Comparison of ENCODE assay signal across 7 mouse cellular contexts in the genomic region with DNA sequence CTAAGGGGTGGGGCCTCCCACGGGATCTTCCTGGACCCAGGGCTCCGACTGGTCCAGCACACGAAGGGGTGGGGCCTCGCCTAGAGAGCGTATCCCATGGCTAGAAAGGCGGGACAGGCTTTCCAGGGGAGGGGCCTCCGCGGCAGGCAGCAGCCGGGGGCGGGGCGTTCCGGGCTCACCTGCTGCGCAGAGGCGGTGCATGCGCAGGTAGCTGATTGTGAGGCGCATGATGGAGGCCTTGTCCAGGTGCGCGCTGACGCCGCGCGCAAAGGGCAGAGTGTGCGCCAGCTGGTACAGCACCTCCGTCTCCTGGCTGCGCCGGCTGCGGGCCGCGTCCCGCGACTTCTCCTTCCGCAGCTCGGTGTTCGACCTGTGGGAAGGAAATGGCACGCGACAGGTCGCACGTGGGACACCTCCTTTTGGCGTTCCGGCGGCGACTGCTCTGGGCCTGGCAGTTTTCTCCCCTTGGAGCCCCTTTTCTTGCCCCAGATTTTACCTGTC. TPM values are rescaled to one million over a fixed set of nuclear protein-coding genes. Genes with fewer than 3 reads are reported as not detected.
DNase-seq lines count a peak whose midpoint lies in the region; ATAC-seq lines count a peak whose summit lies in the region.

No protein-coding gene starts in this region.

- peak overlapping the region; percentile 56 for H3K9ac ChIP-seq in intestine, embryonic 14.5 days (ENCODE audit: low read length)

- peak; percentile 75 for ATAC-seq in intestine, embryonic 14.5 days (replicated peaks; ENCODE audit: low FRiP score, low TSS enrichment, low read depth)

- intact Hi-C loops in gastrocnemius, postnatal 36 days (cut with DNase I), result no loop called here
- intact Hi-C loops in left cerebral cortex, postnatal 25 days (cut with DNase I), result no loop called here

- H3K27me3 ChIP-seq in intestine, embryonic 14.5 days (replicated peaks; ENCODE audit: control insufficient read depth, insufficient read depth, low read length), result no peaks in the 10 kb centered on the region

- under 1% methylated on average over 42 of the region's 42 CpGs for WGBS in intestine, embryonic 14.5 days

- peaks cover 41% of the 10 kb centered on the region for H3K4me1 ChIP-seq in intestine, embryonic 14.5 days (replicated peaks; ENCODE audit: control insufficient read depth, insufficient read depth, low read length)

- H3K27ac ChIP-seq in intestine, embryonic 14.5 days (ENCODE audit: low read depth), result peak overlapping the region; percentile 95

- peak; percentile 82 to 89 for DNase-seq in adrenal gland, postnatal 36 days
- DNase-seq in embryo, embryonic 9.5 days (ENCODE audit: extremely low spot score), result peak; percentile 80
- DNase-seq in gastrocnemius, postnatal 36 days, result peak; percentile 59 to 86
- peak; percentile 90 for DNase-seq in intestine, embryonic 14.5 days (ENCODE audit: low spot score)
- DNase-seq in left cerebral cortex, postnatal 25 days (ENCODE audit: low spot score in 2 of 2), result peak; percentile 91 to 95
- peak; percentile 75 for DNase-seq in mesoderm, embryonic 11.5 days (ENCODE audit: low read depth, low spot score)
- peak; percentile 63 to 70 for DNase-seq in spleen, adult 18-20 months

- H3K4me3 ChIP-seq in intestine, embryonic 14.5 days (ENCODE audit: low read depth, low read length), result peak overlapping the region; percentile 54

- peaks cover 26% of the 10 kb centered on the region for H3K36me3 ChIP-seq in intestine, embryonic 14.5 days (ENCODE audit: control insufficient read depth, insufficient read depth, low read length)

- H3K9me3 ChIP-seq in intestine, embryonic 14.5 days (ENCODE audit: control insufficient read depth, low read length), result no peaks in the 10 kb centered on the region

- H3K4me2 ChIP-seq in intestine, embryonic 14.5 days (ENCODE audit: low read length), result peak overlapping the region; percentile 67

RNA-seq across cellular contexts. Expression of a gene that starts 6.1 kb away (rescaled TPM):
- total RNA-seq in adrenal gland, postnatal 36 days (2021), result 1 to 10 TPM; 1.6 to 2.7 TPM
- 1 to 10 TPM; 1.2 to 1.3 TPM for total RNA-seq in gastrocnemius, postnatal 36 days (2021)
- 55.8 and 58.2 TPM in 2 replicates for polyA plus RNA-seq in intestine, embryonic 14.5 days (2014; fragmentation: Nextera tagmentation; extraction: Ambion mirVana)
- 1 to 10 TPM; 5.3 to 8.5 TPM for total RNA-seq in left cerebral cortex, postnatal 25 days (2021)

RNA-seq across cellular contexts. Expression of a gene that starts 17.7 kb away (rescaled TPM):
- total RNA-seq in adrenal gland, postnatal 36 days (2021), result under 1 TPM; 0.30 to 0.46 TPM
- total RNA-seq in gastrocnemius, postnatal 36 days (2021), result under 1 TPM; 0.07 to 0.13 TPM
- polyA plus RNA-seq in intestine, embryonic 14.5 days (2014; fragmentation: Nextera tagmentation; extraction: Ambion mirVana), result 0.11 and 0.36 TPM in 2 replicates
- 1 to 10 TPM; 4.1 to 5.5 TPM for total RNA-seq in left cerebral cortex, postnatal 25 days (2021)

RNA-seq across cellular contexts. Expression of a gene that starts 28.4 kb away (rescaled TPM):
- total RNA-seq in adrenal gland, postnatal 36 days (2021), result 10 to 100 TPM; 71.5 to 87.2 TPM
- total RNA-seq in gastrocnemius, postnatal 36 days (2021), result 10 to 100 TPM; 62.4 to 62.7 TPM
- 101 and 103 TPM in 2 replicates for polyA plus RNA-seq in intestine, embryonic 14.5 days (2014; fragmentation: Nextera tagmentation; extraction: Ambion mirVana)
- 100 to 1,000 TPM; 167 to 169 TPM for total RNA-seq in left cerebral cortex, postnatal 25 days (2021)

Comparison
In these comparisons a context has a peak if more than half of its experiments do, and no peak if none do; other contexts are left out.
1. Peak in every context shown above with its lines: DNase-seq, ATAC-seq, H3K4me3 ChIP-seq and H3K27ac ChIP-seq.